Mouse (Mus musculus): ENCODE measurements around the gene Tmem52b.

The Tmem52b gene

DNA sequence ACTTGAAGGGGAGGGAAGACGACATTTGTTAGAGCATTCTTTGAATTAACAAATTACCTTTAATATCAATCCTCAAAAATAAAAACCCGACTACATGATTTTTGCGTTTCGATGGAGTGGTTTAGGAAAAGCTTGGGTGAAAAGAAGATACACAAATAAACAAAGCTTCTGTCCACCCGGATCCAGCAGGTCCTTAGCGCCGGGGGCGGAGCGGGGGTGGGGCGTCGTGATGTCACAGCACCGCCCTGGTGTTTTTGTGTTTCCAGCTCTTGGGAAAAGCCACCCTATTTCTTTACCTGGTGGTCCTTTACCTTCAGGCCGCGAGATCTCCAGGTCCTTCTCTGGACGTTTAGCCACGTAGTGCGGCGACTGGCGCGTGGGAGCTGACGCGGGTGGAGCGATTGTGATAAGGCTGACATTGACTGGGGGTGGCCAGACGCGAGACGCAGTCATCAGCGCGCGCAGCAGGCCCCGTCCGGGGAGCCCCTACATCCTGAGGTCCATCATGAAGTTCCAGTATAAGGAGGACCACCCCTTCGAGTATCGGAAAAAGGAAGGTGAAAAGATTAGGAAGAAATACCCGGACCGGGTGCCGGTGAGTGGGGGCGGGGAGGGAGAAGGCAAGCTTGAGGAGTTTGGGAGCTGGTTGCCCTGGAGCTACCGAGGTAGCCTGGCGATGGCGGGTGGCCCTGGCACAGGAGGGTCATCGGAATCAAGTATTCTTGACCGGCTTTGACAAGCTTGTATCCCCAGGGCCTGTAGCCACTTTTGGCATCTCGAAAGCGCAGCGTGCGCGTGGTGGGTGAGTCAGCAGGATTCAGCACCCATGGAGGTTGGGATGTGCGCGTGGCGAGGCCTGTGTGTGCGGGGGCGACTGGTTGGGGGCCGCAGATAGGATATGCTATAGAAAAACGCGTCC lies 20.8 kb downstream of the Tmem52b start, which contains the start of gene Gabarapl1:
Gene Gabarapl1, plus strand, starts transcription at position 219 of the 919 bp plus-strand sequence.
- peak; percentile 63 for DNase-seq

DNA sequence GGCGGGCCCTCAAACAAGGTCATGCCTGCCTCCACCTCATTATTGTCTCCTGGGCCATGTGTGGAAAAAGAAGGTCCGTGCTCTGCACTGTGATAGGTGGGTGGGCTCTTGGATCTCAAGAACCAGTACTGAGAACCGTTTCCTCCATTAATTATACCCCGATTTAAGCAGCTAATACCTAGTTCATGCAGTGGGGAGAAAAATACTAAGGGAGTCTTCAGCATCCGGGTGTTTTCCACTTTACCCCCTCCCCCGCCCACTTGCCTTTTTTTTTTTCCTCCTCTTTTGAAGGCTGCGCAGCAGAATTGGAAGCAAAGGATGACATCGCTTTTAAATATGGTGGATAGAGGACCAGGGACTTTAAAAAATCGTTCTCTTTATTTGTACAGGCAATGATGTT lies 21.7 kb downstream of the Tmem52b start:
- DNase-seq, result no peak

DNA sequence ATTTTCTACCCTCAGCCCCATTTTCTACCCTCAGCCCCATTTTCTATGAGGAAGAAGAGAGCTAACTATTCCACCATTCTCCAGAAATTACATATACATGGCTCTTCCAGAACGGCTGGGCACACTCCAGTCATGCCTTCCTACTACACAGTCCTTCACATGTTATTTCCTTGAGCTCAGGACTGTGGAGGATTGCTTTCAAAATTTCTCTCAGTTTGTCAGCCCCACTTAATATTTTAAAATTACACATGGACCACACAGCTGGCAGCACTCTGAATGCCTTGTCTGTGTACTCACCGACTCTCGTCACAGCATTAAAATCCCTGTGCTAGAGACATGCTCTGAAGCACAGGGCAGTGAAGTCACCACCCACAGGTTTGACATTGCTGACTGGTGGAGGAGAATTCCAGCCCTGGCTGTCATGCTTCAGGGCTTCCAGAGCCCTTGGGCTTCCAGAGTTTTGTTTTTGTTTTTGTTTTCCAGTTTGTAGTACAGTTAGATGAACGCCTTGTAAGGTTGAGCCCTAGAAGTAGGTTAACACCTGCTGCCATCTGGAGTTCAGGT lies 22.4 kb downstream of the Tmem52b start:
- DNase-seq, result no peak

DNA sequence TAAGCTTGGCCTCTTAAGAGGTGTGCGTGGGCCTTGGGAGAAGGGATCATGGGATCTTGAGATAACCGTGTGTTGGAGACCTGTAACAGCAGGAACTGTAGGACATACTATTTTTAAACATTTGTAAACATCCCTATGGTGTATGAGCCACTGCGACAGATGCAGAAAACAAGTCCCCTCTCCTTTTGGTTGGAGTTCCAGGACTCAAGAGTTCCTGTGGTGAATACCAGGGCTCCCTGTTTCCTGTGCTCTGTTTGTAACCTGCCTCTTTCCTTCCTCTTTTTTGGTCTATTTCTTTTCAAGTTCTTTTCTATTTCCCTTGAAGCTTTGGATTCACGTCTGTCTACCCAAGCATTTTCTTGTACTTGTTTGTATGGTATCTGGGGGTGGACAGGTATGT lies 23.4 kb downstream of the Tmem52b start:
- DNase-seq, result no peak

DNA sequence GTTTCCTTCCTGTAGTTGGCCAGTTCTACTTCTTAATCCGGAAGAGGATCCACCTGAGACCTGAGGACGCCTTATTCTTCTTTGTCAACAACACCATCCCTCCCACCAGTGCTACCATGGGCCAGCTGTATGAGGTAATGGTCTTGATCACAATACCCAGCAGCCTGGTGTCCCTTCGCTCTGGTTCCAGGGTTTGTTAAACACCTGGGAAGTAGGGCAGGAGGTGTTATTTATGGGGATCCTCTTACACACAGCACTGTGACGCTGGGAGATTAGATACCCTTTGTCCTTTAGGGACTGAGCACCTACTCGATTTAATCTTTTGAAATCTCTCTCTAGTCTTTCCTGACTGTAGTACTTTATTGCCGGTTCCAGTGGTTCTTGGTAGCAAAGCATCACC lies 26.2 kb downstream of the Tmem52b start:
- DNase-seq, result no peak

DNA sequence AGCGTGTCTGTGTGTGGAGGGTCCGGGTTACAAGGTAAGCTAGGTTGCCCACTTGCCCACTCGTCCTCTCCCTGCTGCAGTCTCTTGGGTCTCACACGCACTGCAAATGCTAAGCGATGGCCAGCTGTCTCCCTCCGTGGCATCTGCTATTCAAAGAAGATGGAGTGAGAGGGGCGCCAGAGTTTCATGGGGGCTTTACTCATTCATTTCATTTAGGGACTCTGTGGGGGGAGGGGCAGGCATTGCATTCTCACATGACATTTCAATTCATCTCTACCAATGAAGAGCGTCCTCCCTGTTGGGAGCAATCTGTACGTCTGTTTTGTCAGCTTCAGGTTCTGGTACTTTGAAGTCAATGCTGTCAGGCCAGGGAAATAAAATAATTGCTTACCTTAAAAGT lies 29.6 kb downstream of the Tmem52b start:
- DNase-seq, result no peak

DNA sequence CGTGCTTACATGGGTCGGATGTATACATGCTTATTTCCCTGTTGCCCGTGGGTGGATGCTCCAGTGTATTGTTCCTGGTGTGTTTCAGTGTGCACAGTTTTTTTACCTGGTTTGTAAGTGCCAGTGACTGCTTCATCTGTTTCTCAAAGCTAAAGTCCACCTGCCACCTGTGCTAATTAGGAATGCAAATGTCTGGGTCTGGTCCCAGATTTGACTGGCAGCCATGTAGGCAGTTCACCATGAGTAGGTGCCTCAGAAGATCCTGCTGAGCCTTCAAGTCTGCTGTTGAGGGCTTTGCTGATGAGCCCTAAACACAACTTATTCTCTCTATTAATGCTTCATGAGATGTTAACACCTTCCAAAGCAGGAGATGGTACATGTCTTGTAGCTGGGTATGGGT lies 30.2 kb downstream of the Tmem52b start:
- no peak for DNase-seq

DNA sequence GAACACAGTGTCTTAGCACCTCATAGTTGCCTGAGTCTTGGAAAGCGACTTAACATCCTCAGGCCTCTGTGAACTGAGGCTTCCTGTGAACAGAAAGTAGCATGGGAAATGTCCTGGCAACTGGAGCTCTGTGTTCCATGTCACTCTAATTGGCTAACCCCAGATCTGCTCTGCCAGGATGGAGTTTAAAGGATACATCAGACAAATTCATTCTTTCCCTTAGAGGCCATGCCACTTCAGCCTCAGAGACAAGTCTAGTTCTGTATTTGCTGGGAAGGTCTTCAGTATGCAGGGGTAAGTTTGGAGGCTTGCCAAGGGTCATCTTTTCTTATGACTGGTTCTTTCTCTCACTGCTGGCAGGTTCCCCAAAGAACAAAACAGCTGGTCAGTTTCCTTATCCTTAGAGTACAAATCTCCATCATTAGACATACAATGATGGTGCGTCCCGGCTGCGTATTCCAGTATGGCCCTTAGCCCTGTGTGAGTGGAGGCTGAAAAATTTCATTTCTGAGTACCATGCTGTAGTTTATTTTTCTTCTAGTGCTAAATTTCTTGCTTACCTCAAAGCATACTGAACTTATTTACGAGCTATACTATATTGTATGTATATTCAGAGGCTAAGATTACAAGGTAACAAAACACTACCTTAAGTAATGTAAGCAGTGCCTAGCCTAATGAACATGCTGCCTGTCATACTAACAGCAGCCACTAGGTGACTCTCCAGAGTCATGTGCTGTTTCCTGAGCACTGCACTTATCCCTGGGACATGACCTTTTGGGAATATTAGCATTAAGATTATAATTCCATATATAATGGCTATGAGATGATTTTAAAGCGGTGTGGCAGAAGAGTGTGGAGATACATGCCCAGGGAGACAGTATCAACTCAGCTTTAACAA lies 31.6 kb downstream of the Tmem52b start:
- peak; percentile 52 for DNase-seq

DNA sequence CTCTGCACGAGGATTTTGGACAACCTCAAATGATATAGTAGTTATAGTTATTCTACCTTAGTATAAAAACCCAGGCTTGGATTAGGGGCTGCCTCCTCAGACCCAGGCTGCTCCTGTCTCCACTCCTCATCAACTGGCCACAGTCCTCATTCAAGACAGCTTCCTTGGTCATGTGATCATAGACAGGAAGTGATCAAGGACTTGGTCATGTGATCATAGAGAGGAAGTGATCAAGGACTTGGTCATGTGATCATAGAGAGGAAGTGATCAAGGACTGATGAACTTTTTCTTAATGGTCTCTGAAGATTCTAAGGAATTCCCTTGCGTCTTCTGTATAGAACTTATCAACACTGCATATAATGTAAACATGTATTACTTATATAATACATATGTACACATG lies 34.9 kb downstream of the Tmem52b start:
- no peak for DNase-seq

DNA sequence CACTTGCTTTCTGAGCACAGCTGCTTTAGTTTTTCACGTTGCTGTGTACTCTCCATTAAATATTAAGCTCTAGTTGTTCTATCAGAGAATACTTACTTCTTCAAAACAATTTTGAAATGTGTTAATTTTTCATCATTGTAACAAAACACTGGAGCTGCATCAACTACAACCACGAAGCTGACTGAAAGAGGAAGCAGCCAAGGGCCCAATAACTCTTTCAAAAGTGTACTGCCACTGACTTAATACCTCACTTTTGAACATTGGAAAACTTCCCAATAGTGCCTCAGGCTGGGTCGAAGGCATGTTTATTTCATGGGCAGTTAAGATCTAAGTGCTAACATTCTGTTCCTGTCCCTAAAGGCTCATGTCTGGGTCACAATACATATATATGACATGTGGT lies 35.7 kb downstream of the Tmem52b start:
- DNase-seq, result no peak

DNA sequence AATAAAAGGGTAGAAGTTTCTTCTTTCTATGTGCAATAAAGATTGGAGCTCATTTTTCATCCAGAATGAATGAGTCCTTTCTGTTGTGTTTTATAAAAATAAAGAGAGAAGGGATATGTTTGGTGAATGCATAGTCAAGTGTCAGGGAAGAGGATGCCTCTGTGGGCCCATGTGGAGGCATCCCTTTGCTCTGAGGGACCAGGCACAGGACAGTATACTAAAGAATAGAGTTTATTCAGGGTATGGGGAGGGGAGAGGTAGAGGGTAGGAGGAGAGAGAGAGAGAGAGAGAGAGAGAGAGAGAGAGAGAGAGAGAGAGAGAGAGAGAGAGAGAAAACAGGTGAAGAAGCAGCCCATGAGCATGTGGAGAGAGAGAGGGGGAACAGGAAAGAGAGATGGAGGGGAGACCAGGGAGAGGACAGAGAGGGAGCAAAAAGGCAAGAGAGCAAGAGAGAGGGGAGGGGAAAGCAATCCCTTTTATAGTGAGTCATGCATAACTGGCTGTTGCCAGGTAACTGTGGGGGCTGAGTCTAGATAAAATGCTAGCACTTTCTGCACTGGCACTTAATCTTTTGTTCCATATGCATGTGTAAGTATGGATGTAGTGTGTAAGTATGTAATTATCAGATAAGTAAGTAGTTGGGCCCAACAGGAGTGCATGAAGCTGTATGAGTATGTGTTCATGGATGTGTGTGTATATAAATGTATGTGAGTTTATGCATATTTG lies 45.1 kb downstream of the Tmem52b start:
- DNase-seq, result no peak

DNA sequence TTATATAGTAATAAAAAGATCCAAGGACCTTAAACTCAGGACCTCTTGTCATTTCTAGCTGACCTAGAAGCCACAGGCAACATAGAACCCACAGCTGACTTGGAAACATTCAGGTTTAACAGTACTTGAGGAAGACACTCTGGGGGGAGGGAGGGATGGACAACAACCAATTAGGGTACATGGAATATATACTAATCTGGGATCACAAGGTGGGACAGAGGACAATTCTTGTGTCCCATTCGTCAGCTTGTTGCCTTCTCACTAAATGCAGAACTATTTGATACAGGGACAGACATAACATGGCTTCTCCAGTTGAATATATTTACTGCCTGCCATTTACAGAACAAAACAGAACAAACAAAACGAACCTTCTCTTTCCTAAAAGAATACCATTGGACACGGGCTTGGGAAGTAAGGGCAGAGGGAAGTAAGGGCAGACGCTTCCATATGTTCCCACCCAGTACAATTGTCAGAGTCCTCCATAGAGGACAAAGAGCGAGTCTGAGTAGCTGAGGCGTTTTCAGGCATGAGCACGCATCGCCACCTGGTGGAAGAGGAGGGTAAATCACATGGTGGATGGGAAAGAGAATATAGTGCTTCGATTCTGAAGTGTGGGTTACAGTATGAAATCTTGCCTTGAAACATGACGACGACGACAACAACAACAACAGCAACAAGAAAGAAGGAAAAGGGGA lies 46.7 kb downstream of the Tmem52b start:
- peak; percentile 67 for DNase-seq

DNA sequence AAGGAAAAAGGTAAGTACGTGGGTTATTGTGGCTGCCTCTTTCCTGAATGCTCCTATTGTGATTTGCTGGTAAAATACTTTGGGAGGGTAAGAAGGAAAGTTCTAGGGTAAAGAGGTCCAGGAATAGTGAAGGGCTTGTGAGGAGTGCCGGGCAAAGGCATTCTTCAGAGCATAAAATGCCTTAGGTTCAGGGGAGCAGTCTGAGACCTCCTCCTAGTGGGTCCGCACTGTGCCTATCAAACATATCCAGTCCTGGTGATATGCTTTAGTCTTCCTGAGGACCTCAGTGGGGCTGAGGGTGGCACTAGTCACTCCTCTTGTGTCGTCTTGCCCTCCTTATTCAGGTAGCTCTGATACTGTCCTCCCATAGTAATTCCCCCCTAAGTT lies 47.3 kb downstream of the Tmem52b start:
- DNase-seq, result no peak

DNA sequence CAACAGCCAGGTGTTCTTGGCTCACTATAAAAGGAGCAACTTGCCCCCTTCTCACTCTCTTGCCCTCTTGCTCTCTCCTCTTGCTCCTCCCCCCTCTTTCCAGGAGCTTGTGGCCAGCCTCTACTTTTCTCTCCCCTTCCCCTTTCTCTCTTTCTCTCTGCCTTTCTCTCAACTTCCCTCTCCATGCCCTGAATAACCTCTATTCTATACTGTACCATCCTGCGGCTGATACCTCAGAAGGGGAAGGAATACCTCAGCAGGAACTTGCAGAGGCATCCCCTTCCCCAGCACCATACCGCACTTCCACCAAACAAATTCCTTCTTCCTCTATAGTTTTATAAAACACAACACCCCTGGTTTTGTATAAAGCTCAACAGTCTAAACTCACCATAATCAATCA lies 52.9 kb downstream of the Tmem52b start:
- DNase-seq, result no peak

Data from thymus, postnatal 14 days (tissue).